Mouse (Mus musculus): ENCODE results near the gene Ank3. TPM values are rescaled to one million over a fixed set of nuclear protein-coding genes. Genes with fewer than 3 reads are reported as not detected.

Ank3 gene
- polyA plus RNA-seq, 1 experiment from 2014 or later: 30.6 TPM

DNA sequence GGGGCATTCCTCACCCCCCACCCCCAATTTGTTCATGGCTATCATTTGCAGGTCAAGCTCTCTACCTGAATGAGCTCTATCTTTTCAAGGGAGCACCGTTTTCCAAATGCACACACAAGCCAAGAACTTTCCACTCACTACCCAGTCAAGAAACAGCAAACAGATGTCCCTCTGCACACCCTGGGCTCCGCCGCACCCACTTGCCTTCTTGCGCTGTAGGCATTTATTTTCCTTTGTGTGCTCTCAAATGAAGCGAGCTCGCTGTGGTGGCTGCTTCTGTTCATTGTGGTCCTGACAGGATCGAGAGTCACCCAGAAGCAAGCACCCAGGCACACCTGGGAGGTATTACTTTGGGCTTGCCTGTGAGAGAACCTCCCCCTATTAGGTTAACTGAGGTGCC is 564.4 kb downstream of the Ank3 start:
- H3K4me2 ChIP-seq: no peak overlapping the region
- peaks cover 12% of the 10 kb centered on the region; the same call in 1 of the 2 replicates for H3K36me3 ChIP-seq
- H3K9me3 ChIP-seq (replicated peaks): no peaks in the 10 kb centered on the region
- no peak overlapping the region for H3K9ac ChIP-seq
- no peak overlapping the region for H3K4me3 ChIP-seq
- 85% methylated on average over 7 of the region's 7 CpGs for WGBS
- no peak overlapping the region for H3K27ac ChIP-seq
- H3K27me3 ChIP-seq: no peaks in the 10 kb centered on the region
- no peak for ATAC-seq (replicated peaks; ENCODE audit: insufficient number of reproducible peaks, insufficient read depth, low FRiP score, low read depth)
- peaks cover 3% of the 10 kb centered on the region; the same call in 1 of the 2 replicates for H3K4me1 ChIP-seq (replicated peaks)

DNA sequence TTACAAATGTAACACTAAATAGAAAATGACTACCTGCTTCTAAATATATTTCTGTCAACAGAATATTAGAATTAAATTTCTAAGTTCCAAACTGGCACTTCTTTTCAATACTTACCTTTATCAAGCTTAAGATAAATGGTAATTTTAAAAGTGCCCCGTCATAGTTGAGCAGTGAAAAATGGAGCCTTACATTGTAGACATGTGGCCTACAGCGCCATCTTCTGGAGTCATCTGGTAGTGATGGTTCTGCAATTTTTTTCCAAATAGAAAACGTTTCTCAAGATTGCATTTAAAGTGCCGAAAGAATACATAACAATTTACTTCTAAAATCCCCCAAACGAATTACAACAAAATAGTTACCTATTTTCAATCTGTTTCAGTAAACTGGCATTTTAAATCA is 566.0 kb downstream of the Ank3 start:
- H3K36me3 ChIP-seq: peaks cover 3% of the 10 kb centered on the region; the same call in 1 of the 2 replicates
- H3K27me3 ChIP-seq: no peaks in the 10 kb centered on the region
- no peaks in the 10 kb centered on the region for H3K9me3 ChIP-seq (replicated peaks)
- H3K9ac ChIP-seq: no peak overlapping the region
- H3K4me2 ChIP-seq: no peak overlapping the region
- ATAC-seq (replicated peaks; ENCODE audit: insufficient number of reproducible peaks, insufficient read depth, low FRiP score, low read depth): no peak
- WGBS: 6% methylated on average over 5 of the region's 5 CpGs
- peaks cover 3% of the 10 kb centered on the region; the same call in 1 of the 2 replicates for H3K4me1 ChIP-seq (replicated peaks)
- no peak overlapping the region for H3K27ac ChIP-seq
- no peak overlapping the region for H3K4me3 ChIP-seq

DNA sequence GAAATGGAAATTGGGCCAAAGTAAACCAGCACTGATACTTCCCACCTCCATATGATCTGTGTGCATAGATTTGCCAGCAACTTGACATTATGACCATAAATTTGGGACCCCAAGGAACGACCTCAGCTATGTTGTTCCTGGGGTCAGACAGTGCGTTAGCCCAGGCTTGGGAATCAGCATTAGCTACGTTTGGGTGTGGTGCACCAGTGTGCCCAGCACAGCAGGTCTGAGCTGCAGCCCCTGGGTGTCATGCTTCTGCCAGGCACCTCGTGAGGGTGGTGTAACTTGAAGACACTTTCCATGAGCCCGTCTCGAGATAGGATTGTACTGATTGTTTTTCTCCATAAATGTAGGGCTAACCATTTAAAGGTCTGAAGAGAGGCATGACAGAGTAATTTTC is 566.5 kb downstream of the Ank3 start:
- ATAC-seq (replicated peaks; ENCODE audit: insufficient number of reproducible peaks, insufficient read depth, low FRiP score, low read depth): no peak
- H3K27me3 ChIP-seq: no peaks in the 10 kb centered on the region
- no peak overlapping the region for H3K9ac ChIP-seq
- peaks cover 3% of the 10 kb centered on the region; the same call in 1 of the 2 replicates for H3K4me1 ChIP-seq (replicated peaks)
- H3K9me3 ChIP-seq (replicated peaks): no peaks in the 10 kb centered on the region
- no peaks in the 10 kb centered on the region for H3K36me3 ChIP-seq
- no peak overlapping the region for H3K27ac ChIP-seq
- WGBS: 67% methylated on average over 6 of the region's 6 CpGs
- H3K4me2 ChIP-seq: no peak overlapping the region
- H3K4me3 ChIP-seq: no peak overlapping the region

DNA sequence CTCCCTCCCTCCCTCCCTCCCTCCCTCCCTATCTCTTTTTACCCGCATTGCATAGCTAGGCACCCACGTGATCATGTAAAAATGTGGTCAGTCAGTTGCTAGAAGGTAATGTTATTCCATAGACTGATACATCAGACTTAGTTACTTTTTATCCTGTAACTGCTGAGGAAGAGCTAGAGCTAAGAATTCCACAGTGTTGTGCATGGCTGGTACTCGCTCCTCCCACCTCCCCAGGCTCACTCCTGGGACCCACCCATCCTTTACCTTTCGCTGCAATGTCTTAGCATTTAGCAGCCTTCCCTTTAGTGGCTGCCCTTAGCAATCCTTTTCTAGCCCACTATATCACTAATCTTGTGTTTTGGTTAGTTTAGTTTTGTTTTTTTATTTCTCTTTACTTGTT is 569.4 kb downstream of the Ank3 start:
- ATAC-seq (replicated peaks; ENCODE audit: insufficient number of reproducible peaks, insufficient read depth, low FRiP score, low read depth): no peak; the same call in 1 of the 2 replicates
- H3K4me3 ChIP-seq: no peak overlapping the region
- no peaks in the 10 kb centered on the region for H3K36me3 ChIP-seq
- no peak overlapping the region for H3K4me2 ChIP-seq
- 85% methylated on average over 3 of the region's 4 CpGs for WGBS
- H3K27ac ChIP-seq: no peak overlapping the region
- no peak overlapping the region for H3K9ac ChIP-seq
- H3K4me1 ChIP-seq (replicated peaks): peaks cover 3% of the 10 kb centered on the region; the same call in 1 of the 2 replicates
- H3K27me3 ChIP-seq: no peaks in the 10 kb centered on the region
- no peaks in the 10 kb centered on the region for H3K9me3 ChIP-seq (replicated peaks)

DNA sequence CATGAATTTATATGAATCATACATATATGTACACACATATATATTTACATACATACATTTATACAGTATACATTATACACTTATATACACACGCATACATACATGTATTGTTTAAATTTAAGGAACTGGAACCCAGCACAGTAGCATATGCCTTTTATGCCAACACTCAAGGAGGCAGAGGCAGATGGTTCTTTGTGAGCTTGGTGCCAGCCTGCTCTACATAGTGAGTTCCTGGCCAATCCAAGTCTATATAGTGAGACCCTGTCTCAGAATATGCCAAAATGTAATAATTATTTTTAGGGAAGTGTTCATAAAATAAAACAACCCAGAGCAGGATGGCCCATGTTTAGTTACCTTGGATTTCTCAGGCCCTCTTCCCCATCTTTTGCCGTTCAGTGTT is 581.1 kb downstream of the Ank3 start:
- no peak overlapping the region for H3K4me3 ChIP-seq
- no peaks in the 10 kb centered on the region for H3K9me3 ChIP-seq (replicated peaks)
- peaks cover 27% of the 10 kb centered on the region for H3K36me3 ChIP-seq
- no peak for ATAC-seq (replicated peaks; ENCODE audit: insufficient number of reproducible peaks, insufficient read depth, low FRiP score, low read depth)
- H3K9ac ChIP-seq: no peak overlapping the region
- H3K4me2 ChIP-seq: no peak overlapping the region
- H3K4me1 ChIP-seq (replicated peaks): no peaks in the 10 kb centered on the region
- no peak overlapping the region for H3K27ac ChIP-seq
- WGBS: 92% methylated on average over 2 of the region's 2 CpGs
- no peaks in the 10 kb centered on the region for H3K27me3 ChIP-seq

DNA sequence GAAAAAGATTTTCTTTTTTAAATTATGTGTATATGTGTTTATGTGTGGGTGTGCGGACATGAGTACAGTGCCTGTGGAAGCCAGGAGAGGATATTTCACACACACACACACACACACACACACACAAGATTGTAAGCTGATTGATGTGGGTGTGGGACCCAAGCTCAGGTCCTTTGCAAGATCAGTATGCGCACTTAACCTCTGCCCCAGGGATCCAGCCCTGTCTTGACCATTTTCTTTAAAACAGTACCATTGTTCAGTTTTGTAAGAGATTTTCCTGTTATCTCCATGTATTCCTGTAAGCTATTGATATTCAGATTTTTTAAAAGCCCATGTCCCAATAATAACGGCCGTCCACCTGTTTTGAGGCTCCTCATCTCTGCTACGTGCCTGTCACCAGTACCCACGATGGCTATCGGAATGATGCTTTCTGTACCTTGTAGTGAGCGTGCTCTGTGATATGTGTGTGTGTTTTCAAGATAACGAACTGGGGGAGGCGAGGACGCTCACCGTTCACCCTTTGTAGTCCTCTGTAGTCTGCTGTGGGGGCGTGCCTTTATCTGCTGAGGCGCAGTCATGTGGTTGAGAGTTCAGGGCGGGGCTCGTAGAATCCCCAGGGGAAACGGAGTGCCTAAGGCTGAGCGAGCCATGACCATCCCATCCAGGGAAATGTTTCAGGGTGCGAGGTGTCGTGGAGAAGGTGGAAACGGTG is 583.0 kb downstream of the Ank3 start:
- Histone ChIP-seq H3K27me3 (no peaks in the 10 kb centered on the region), H3K4me3 (no peak overlapping the region), H3K36me3 (peaks cover 20% of the 10 kb centered on the region; the same call in 1 of the 2 replicates), H3K27ac (no peak overlapping the region), H3K4me2 (no peak overlapping the region), H3K9me3 (replicated peaks) (no peaks in the 10 kb centered on the region), H3K9ac (no peak overlapping the region), H3K4me1 (replicated peaks) (no peaks in the 10 kb centered on the region)
- ATAC-seq (replicated peaks; ENCODE audit: insufficient number of reproducible peaks, insufficient read depth, low FRiP score, low read depth): no peak
- WGBS: 63% methylated on average over 21 of the region's 21 CpGs

DNA sequence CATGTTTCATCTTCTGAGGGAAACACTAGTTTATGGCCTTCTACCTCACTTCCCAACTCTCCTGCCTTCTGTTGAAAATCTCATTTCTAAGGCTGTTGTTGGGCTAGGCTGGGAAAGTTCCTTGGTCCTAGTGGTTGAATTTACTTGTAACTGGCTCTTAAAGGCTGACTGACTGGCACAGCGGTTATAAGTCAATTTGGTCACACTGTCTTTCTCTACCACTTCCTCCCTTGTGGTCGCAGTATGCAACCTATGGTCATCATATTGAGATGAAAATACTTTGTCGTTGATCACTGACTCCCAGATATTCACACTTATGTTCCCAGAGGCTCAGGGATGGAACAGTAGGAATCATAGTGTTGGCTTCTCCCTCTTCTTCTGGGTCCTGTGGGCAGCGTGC is 584.1 kb downstream of the Ank3 start:
- Histone ChIP-seq H3K9ac (no peak overlapping the region), H3K9me3 (replicated peaks) (no peaks in the 10 kb centered on the region), H3K27ac (no peak overlapping the region), H3K4me2 (no peak overlapping the region), H3K4me3 (no peak overlapping the region), H3K36me3 (peaks cover 28% of the 10 kb centered on the region; the same call in 1 of the 2 replicates), H3K27me3 (no peaks in the 10 kb centered on the region), H3K4me1 (replicated peaks) (no peaks in the 10 kb centered on the region)
- WGBS: 89% methylated on average over 4 of the region's 4 CpGs
- no peak for ATAC-seq (replicated peaks; ENCODE audit: insufficient number of reproducible peaks, insufficient read depth, low FRiP score, low read depth)

DNA sequence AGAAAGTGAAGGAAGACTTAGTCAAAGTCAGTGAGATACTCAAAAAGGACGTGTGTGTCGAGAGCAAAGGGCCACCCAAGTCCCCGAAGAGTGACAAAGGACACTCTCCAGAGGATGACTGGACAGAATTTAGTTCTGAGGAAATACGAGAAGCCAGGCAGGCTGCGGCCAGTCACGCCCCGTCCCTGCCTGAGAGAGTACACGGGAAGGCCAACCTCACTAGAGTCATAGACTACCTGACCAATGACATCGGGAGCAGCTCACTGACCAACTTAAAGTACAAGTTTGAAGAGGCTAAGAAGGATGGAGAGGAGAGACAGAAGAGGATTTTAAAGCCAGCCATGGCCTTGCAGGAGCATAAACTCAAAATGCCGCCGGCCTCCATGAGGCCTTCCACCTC is 588.9 kb downstream of the Ank3 start:
- H3K27me3 ChIP-seq: no peaks in the 10 kb centered on the region

DNA sequence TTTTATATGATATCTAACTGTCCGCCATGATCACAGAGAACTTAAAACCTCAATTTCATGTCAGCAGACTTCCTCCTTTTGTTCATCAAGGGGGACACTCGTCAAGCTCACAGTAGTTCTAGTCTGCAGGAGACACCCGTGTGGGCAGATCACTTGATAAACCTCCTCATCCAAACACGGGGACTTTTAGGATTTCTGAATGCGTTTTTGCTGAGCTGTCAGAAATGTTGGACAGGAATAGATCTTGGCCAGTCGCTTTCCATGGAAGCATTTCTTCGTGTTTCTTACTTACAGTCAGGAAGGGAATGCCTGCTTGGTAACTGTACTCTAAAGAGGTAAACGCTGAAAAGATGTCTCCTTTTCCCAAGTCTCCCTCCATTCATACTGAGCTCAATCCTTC is 598.5 kb downstream of the Ank3 start:
- peaks cover 35% of the 10 kb centered on the region for H3K36me3 ChIP-seq
- H3K27ac ChIP-seq: no peak overlapping the region
- ATAC-seq (replicated peaks; ENCODE audit: insufficient number of reproducible peaks, insufficient read depth, low FRiP score, low read depth): no peak
- H3K4me2 ChIP-seq: no peak overlapping the region
- H3K9ac ChIP-seq: no peak overlapping the region
- 63% methylated on average over 8 of the region's 8 CpGs for WGBS
- H3K27me3 ChIP-seq: no peaks in the 10 kb centered on the region
- H3K9me3 ChIP-seq (replicated peaks): no peaks in the 10 kb centered on the region
- no peaks in the 10 kb centered on the region for H3K4me1 ChIP-seq (replicated peaks)
- H3K4me3 ChIP-seq: no peak overlapping the region

More for the DNA sequence above, 588.9 kb downstream of the Ank3 start:
- Histone ChIP-seq H3K4me3 (no peak overlapping the region), H3K4me1 (replicated peaks) (no peaks in the 10 kb centered on the region), H3K9ac (no peak overlapping the region), H3K27ac (no peak overlapping the region), H3K9me3 (replicated peaks) (no peaks in the 10 kb centered on the region; the same call in 1 of the 2 replicates), H3K36me3 (peaks cover 53% of the 10 kb centered on the region), H3K4me2 (no peak overlapping the region)
- 94% methylated on average over 11 of the region's 11 CpGs for WGBS
- ATAC-seq (replicated peaks; ENCODE audit: insufficient number of reproducible peaks, insufficient read depth, low FRiP score, low read depth): no peak

DNA sequence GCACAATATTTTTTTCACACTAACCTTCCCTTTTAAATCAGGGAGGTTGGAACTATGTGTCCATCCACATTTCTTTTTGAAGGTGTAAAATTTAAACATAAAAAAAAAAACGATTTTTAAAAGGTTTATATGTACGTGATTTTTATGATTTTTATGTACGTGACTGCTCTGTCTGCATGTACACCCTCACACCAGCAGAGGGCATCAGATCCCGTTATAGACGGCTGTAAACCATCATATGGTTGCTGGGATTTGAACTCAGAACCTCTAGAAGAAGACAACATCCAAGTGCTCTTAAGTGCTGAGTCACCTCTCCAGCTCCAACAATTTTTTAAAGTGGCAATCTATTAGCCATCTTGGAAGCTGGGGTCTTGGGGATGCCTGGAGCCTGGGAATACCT is 605.5 kb downstream of the Ank3 start:
- Histone ChIP-seq H3K27me3 (no peaks in the 10 kb centered on the region), H3K9me3 (replicated peaks) (no peaks in the 10 kb centered on the region), H3K4me1 (replicated peaks) (no peaks in the 10 kb centered on the region), H3K9ac (no peak overlapping the region), H3K4me3 (no peak overlapping the region), H3K27ac (no peak overlapping the region), H3K4me2 (no peak overlapping the region), H3K36me3 (peaks cover 33% of the 10 kb centered on the region; the same call in 1 of the 2 replicates)
- no peak for ATAC-seq (replicated peaks; ENCODE audit: insufficient number of reproducible peaks, insufficient read depth, low FRiP score, low read depth)
- WGBS: 84% methylated on average over 5 of the region's 5 CpGs

DNA sequence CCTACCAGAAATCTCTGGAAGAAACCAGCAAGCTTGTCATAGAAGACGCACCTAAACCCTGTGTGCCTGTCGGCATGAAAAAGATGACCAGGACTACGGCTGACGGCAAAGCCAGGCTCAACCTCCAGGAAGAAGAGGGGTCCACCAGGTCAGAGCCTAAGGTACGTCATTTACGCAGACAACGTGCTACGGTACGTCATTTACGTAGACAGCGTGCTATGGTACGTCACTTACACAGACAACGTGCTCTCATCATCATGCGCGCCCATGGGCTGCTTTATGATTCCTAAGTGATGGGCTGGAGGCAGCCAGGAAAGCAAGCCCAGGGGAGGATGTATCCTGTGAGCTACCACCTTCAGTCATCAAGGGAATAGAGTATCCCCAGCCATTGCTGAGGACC is 606.3 kb downstream of the Ank3 start:
- no peaks in the 10 kb centered on the region for H3K9me3 ChIP-seq (replicated peaks)
- no peaks in the 10 kb centered on the region for H3K4me1 ChIP-seq (replicated peaks)
- ATAC-seq (replicated peaks; ENCODE audit: insufficient number of reproducible peaks, insufficient read depth, low FRiP score, low read depth): no peak
- H3K27ac ChIP-seq: no peak overlapping the region
- WGBS: 95% methylated on average over 15 of the region's 15 CpGs
- peaks cover 29% of the 10 kb centered on the region; the same call in 1 of the 2 replicates for H3K36me3 ChIP-seq
- H3K27me3 ChIP-seq: no peaks in the 10 kb centered on the region
- H3K4me3 ChIP-seq: no peak overlapping the region
- no peak overlapping the region for H3K4me2 ChIP-seq
- no peak overlapping the region for H3K9ac ChIP-seq

DNA sequence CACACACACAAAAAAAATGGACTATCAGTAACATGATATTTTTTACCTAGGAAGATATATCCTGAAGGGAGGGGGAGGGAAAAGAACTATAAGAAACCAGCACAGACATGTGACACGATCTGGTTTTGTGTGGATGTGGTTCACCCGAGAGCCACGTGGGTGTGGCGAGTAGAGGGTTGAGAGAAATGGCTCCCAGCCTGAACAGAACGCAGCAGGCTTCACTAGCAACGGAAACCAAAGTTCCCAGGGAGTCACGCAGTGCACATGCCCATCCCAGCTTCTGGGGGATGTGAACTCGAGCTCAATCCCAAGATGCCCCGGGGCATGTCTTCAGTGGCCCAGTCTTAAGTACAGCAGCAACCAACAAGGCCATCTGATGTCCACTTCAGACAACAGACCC is 607.8 kb downstream of the Ank3 start:
- no peak overlapping the region for H3K27ac ChIP-seq
- no peak overlapping the region for H3K4me2 ChIP-seq
- H3K9ac ChIP-seq: no peak overlapping the region
- WGBS: 71% methylated on average over 9 of the region's 9 CpGs
- H3K36me3 ChIP-seq: peaks cover 26% of the 10 kb centered on the region; the same call in 1 of the 2 replicates
- no peaks in the 10 kb centered on the region for H3K9me3 ChIP-seq (replicated peaks)
- no peak for ATAC-seq (replicated peaks; ENCODE audit: insufficient number of reproducible peaks, insufficient read depth, low FRiP score, low read depth)
- no peaks in the 10 kb centered on the region for H3K4me1 ChIP-seq (replicated peaks)
- no peak overlapping the region for H3K4me3 ChIP-seq
- H3K27me3 ChIP-seq: no peaks in the 10 kb centered on the region

Data from heart, embryonic 15.5 days (tissue).